ENCODE assay signal across 8 mouse cellular contexts in genomic region chr10:117282049-117282448, GRCm38 (mm10). TPM values are rescaled to one million over a fixed set of nuclear protein-coding genes. Genes with fewer than 3 reads are reported as not detected.
DNase-seq lines count a peak whose midpoint lies in the region; ATAC-seq and TF ChIP-seq lines count a peak whose summit lies in the region.

Gene Lyz2 (minus strand): TSS chr10:117282321.

- H3K9ac ChIP-seq in heart, adult 2 months (ENCODE audit: low read depth, low read length) = no peak within 1 kb of the TSS
- H3K9ac ChIP-seq in stomach, postnatal 0 days (ENCODE audit: low read length) = no peak within 1 kb of the TSS

- H3K4me2 ChIP-seq in stomach, postnatal 0 days (replicated peaks; ENCODE audit: low read depth) = no peak within 1 kb of the TSS

- no peak for TF ChIP-seq EP300 in heart, adult 2 months (IDR thresholded peaks at IDR 0.05; ENCODE audit: insufficient read depth, low read depth, low read length)
- TF ChIP-seq EP300 in stomach, postnatal 0 days (optimal IDR thresholded peaks at IDR 0.05) = no peak

- no peak within 1 kb of the TSS for H3K4me3 ChIP-seq in heart, adult 2 months
- no peak within 1 kb of the TSS for H3K4me3 ChIP-seq in kidney, adult 2 months (ENCODE audit: insufficient read depth, low read depth, low read length)
- H3K4me3 ChIP-seq in stomach, postnatal 0 days (ENCODE audit: low read depth, low read length) = no peak within 1 kb of the TSS

- no peaks in the 10 kb centered on the region for H3K36me3 ChIP-seq in heart, adult 2 months (ENCODE audit: control insufficient read depth, insufficient read depth, low read length)
- no peaks in the 10 kb centered on the region for H3K36me3 ChIP-seq in kidney, adult 2 months (ENCODE audit: control insufficient read depth, insufficient read depth, low read length)
- no peaks in the 10 kb centered on the region for H3K36me3 ChIP-seq in stomach, postnatal 0 days (ENCODE audit: control insufficient read depth, insufficient read depth, low read length)

- no peaks in the 10 kb centered on the region for H3K9me3 ChIP-seq in stomach, postnatal 0 days (ENCODE audit: control insufficient read depth, low read length)

- H3K27me3 ChIP-seq in heart, adult 2 months (ENCODE audit: control insufficient read depth, insufficient read depth, low read length) = no peaks in the 10 kb centered on the region
- H3K27me3 ChIP-seq in kidney, adult 2 months (replicated peaks; ENCODE audit: control insufficient read depth, insufficient read depth, low read length) = no peaks in the 10 kb centered on the region
- no peaks in the 10 kb centered on the region for H3K27me3 ChIP-seq in stomach, postnatal 0 days (ENCODE audit: control insufficient read depth, insufficient read depth, low read length)

- TF ChIP-seq CTCF in heart, adult 2 months (IDR thresholded peaks at IDR 0.05) = no peak
- TF ChIP-seq CTCF in kidney, adult 2 months (conservative IDR thresholded peaks at IDR 0.05; ENCODE audit: insufficient read depth, insufficient read length, low read depth, low read length) = no peak
- TF ChIP-seq CTCF in stomach, postnatal 0 days (IDR thresholded peaks at IDR 0.05; ENCODE audit: low read depth) = no peak

- no peaks in the 10 kb centered on the region for H3K79me2 ChIP-seq in heart, adult 2 months (replicated peaks; ENCODE audit: control insufficient read depth, insufficient read depth, low read length)

- H3K4me1 ChIP-seq in heart, adult 2 months (ENCODE audit: control insufficient read depth, insufficient read depth, low read length) = no peaks in the 10 kb centered on the region
- H3K4me1 ChIP-seq in kidney, adult 2 months (ENCODE audit: control insufficient read depth, insufficient read depth, low read length) = no peaks in the 10 kb centered on the region
- 0 out of 2 replicates have a peak, but pooled peaks cover 2% of the 10 kb centered on the region for H3K4me1 ChIP-seq in stomach, postnatal 0 days (replicated peaks; ENCODE audit: control insufficient read depth, insufficient read depth)

- intact Hi-C loops in left cerebral cortex, postnatal 25 days (cut with DNase I) = loop anchor here (1.0 to 5.0 kb wide), 2 partner anchors 11 to 155 kb away; no protein-coding TSS in a partner anchor
- intact Hi-C loops in left cerebral cortex, postnatal 10 days (cut with DNase I) = no loop called here
- intact Hi-C loops in heart, adult 2 months (cut with DNase I) = no loop called here

- TF ChIP-seq POLR2A in heart, adult 2 months (IDR thresholded peaks at IDR 0.05; ENCODE audit: insufficient read depth, low read depth, low read length) = peak; percentile 56; the same call in 1 of the 2 replicates
- no peak for TF ChIP-seq POLR2A in kidney, adult 2 months (IDR thresholded peaks at IDR 0.05; ENCODE audit: low read depth, low read length)

- no peak within 1 kb of the TSS for H3K27ac ChIP-seq in heart, adult 2 months
- H3K27ac ChIP-seq in kidney, adult 2 months (ENCODE audit: insufficient read depth, low read depth, low read length) = no peak within 1 kb of the TSS
- peak within 1 kb of the TSS; percentile 67 for H3K27ac ChIP-seq in stomach, postnatal 0 days (replicated peaks)

- DNase-seq in left cerebral cortex, postnatal 25 days (ENCODE audit: low spot score in 2 of 2) = no peak
- DNase-seq in left cerebral cortex, postnatal 10 days (ENCODE audit: extremely low spot score in 1 of 2, low spot score in 2 of 2) = no peak
- DNase-seq in heart, adult 2 months = peak; percentile 31 to 44
- DNase-seq in kidney, adult 2 months = peak; percentile 25
- DNase-seq in lung, postnatal 10 days = peak; percentile 51
- DNase-seq in stomach, postnatal 0 days (ENCODE audit: low spot score) = no peak
- DNase-seq in embryo, embryonic 11 days = no peak

- 42% methylated on average over 4 of the region's 4 CpGs for WGBS in heart, adult 2 months
- 47% methylated on average over 4 of the region's 4 CpGs for WGBS in kidney, adult 2 months
- 33% methylated on average over 4 of the region's 4 CpGs for WGBS in stomach, postnatal 0 days

- peak; percentile 67 for ATAC-seq in common myeloid progenitor, adult 5-6 weeks (replicated peaks; ENCODE audit: low read depth, poor library complexity, severe bottlenecking)
- peak; percentile 38; the same call in 1 of the 2 replicates for ATAC-seq in stomach, postnatal 0 days (ENCODE audit: low FRiP score, low TSS enrichment)

RNA-seq across cellular contexts. Expression of gene Lyz2, which starts in this region (rescaled TPM):
- 10 to 100 TPM; 10.9 to 11.4 TPM for total RNA-seq in left cerebral cortex, postnatal 25 days (2021)
- total RNA-seq in left cerebral cortex, postnatal 10 days (2021) = 1 to 10 TPM; 6.7 to 7.6 TPM
- total RNA-seq in common myeloid progenitor, adult 5-6 weeks (2017) = 252 and 262 TPM in 2 replicates
- 100 to 1,000 TPM; 149 to 190 TPM for total RNA-seq in heart, adult 2 months (2021)
- 178 and 198 TPM in 2 replicates for polyA plus RNA-seq in heart, adult 2 months (2012; rRNA removed)
- 42.5 and 101 TPM in 2 replicates for polyA plus RNA-seq in kidney, adult 2 months (2012; rRNA removed)
- polyA plus RNA-seq in stomach, postnatal 0 days (2015; fragmentation: Nextera tagmentation; extraction: Ambion mirVana) = 48.9 and 54.0 TPM in 2 replicates

Comparison
In these comparisons a context has a peak if more than half of its experiments do, and no peak if none do; other contexts are left out.
1. RNA of gene Lyz2 (total RNA-seq): 252 to 262 TPM in common myeloid progenitor, adult 5-6 weeks and 149 to 190 TPM in heart, adult 2 months; 10.9 to 11.4 TPM in left cerebral cortex, postnatal 25 days and 6.7 to 7.6 TPM in left cerebral cortex, postnatal 10 days; every median in the first group is over 10 times any median in the second.
2. DNase-seq: peak in heart, adult 2 months (2 of 2), kidney, adult 2 months (single experiment) and lung, postnatal 10 days (single experiment); none in left cerebral cortex, postnatal 25 days (0 of 2), left cerebral cortex, postnatal 10 days (0 of 2), stomach, postnatal 0 days (single experiment) and embryo, embryonic 11 days (single experiment).